Mouse (Mus musculus) stomach, embryonic 14.5 days (tissue): ENCODE data around the gene Akap13. TPM values are rescaled to one million over a fixed set of nuclear protein-coding genes. Genes with fewer than 3 reads are reported as not detected.
"Not testable (repeated sequence)": the region's sequence is repeated elsewhere in the genome, so short reads cannot be mapped to it uniquely, and the experiment has no call there.

Source experiments
- ATAC-seq: fragments of 200-750 bp; cut with Nextera tagmentation; 2 replicates; pipeline ENCODE4 v1.8.0; 2017; ENCODE audit warnings: low read depth, moderate TSS enrichment; ENCODE audit not compliant: insufficient number of reproducible peaks, insufficient read depth, low FRiP score
- H3K27ac ChIP-seq: fragments of 300-500 bp; sonication (generic); 2 replicates; pipeline ENCODE4 v1.5.1; 2014; ENCODE audit warnings: mild to moderate bottlenecking, low read length, moderate library complexity, mixed read lengths
- H3K27me3 ChIP-seq: fragments of 300-500 bp; sonication (generic); 2 replicates; pipeline ENCODE4 v1.6.1; 2014; ENCODE audit warnings: low read length, control low read depth, mixed read lengths; ENCODE audit not compliant: control insufficient read depth, insufficient read depth
- H3K36me3 ChIP-seq: fragments of 300-500 bp; sonication (generic); 2 replicates; pipeline ENCODE4 v1.6.1; 2014; ENCODE audit warnings: mild to moderate bottlenecking, control low read depth, low read length, moderate library complexity, mixed read lengths; ENCODE audit not compliant: control insufficient read depth, insufficient read depth
- H3K4me1 ChIP-seq: fragments of 300-500 bp; sonication (generic); 2 replicates; pipeline ENCODE4 v1.6.1; 2014; ENCODE audit warnings: low read length, control low read depth, mixed read lengths; ENCODE audit not compliant: control insufficient read depth, insufficient read depth
- H3K4me2 ChIP-seq: fragments of 300-500 bp; sonication (generic); replicated peaks from 2 replicates; pipeline ENCODE4 v1.6.1; 2014; ENCODE audit warnings: low read depth, low read length, control low read depth
- H3K4me3 ChIP-seq: fragments of 300-500 bp; sonication (generic); 2 replicates; pipeline ENCODE4 v1.5.1; 2014; ENCODE audit warnings: low read depth, low read length, control low read depth
- H3K9ac ChIP-seq: fragments of 300-500 bp; sonication (generic); replicated peaks from 2 replicates; pipeline ENCODE4 v1.6.1; 2014; ENCODE audit warnings: low read depth, mild to moderate bottlenecking, control low read depth, low read length, moderate library complexity, mixed read lengths
- H3K9me3 ChIP-seq: fragments of 300-500 bp; sonication (generic); 2 replicates; pipeline ENCODE4 v1.6.1; 2016; ENCODE audit warnings: low read depth, low read length, control low read depth; ENCODE audit not compliant: control insufficient read depth
- WGBS: fragments of 180-500 bp; shearing (Covaris S2); extraction: QIAGEN DNeasy Blood & Tissue Kit; methylation state at CpG from one replicate; pipeline ENCODE4 v1.1.7; 2014; 5-methylcytosine and 5-hydroxymethylcytosine counted together
- polyA plus RNA-seq: library from polyadenylated mRNA; unstranded; fragments of >200 nt; fragmentation: Nextera tagmentation; extraction: Ambion mirVana; gene quantifications from 2 replicates; pipeline ENCODE4 v1.2.1, GENCODE M21; 2014

Gene Akap13
- polyA plus RNA-seq, 1 experiment from 2014 or later = 74.0 TPM

GRCm38 (mm10) chr7:75731951-75732350 lies 276.6 kb downstream of the Akap13 start:
- H3K9ac ChIP-seq = no peak overlapping the region
- ATAC-seq = no peak
- 91% methylated on average over 2 of the region's 2 CpGs for WGBS

GRCm38 (mm10) chr7:75733166-75733565 lies 277.8 kb downstream of the Akap13 start:
- H3K9me3 ChIP-seq = no peaks in the 10 kb centered on the region
- WGBS = 86% methylated on average over 2 of the region's 2 CpGs
- no peaks in the 10 kb centered on the region for H3K27me3 ChIP-seq
- H3K4me2 ChIP-seq = no peak overlapping the region
- no peak for ATAC-seq
- no peaks in the 10 kb centered on the region for H3K4me1 ChIP-seq
- H3K4me3 ChIP-seq = no peak overlapping the region
- H3K27ac ChIP-seq = no peak overlapping the region
- H3K36me3 ChIP-seq = peaks cover 58% of the 10 kb centered on the region
- H3K9ac ChIP-seq = no peak overlapping the region

More at GRCm38 (mm10) chr7:75731951-75732350, 276.6 kb downstream of the Akap13 start:
- H3K4me3 ChIP-seq = no peak overlapping the region
- H3K4me1 ChIP-seq = no peaks in the 10 kb centered on the region
- H3K36me3 ChIP-seq = peaks cover 48% of the 10 kb centered on the region
- H3K27me3 ChIP-seq = no peaks in the 10 kb centered on the region
- no peaks in the 10 kb centered on the region for H3K9me3 ChIP-seq
- no peak overlapping the region for H3K4me2 ChIP-seq
- H3K27ac ChIP-seq = no peak overlapping the region

GRCm38 (mm10) chr7:75739075-75739725 lies 283.9 kb downstream of the Akap13 start:
- peaks cover 47% of the 10 kb centered on the region for H3K36me3 ChIP-seq
- H3K9me3 ChIP-seq = no peaks in the 10 kb centered on the region
- no peak overlapping the region for H3K27ac ChIP-seq
- H3K27me3 ChIP-seq = no peaks in the 10 kb centered on the region
- no peak overlapping the region for H3K9ac ChIP-seq
- ATAC-seq = peak; percentile 78; the same call in 1 of the 2 replicates
- no peak overlapping the region for H3K4me3 ChIP-seq
- WGBS = 55% methylated on average over 10 of the region's 10 CpGs
- H3K4me1 ChIP-seq = no peaks in the 10 kb centered on the region
- no peak overlapping the region for H3K4me2 ChIP-seq

- Histone ChIP-seq H3K4me3 (no peak overlapping the region), H3K9me3 (no peaks in the 10 kb centered on the region), H3K4me1 (no peaks in the 10 kb centered on the region), H3K27ac (no peak overlapping the region; the same call in 1 of the 2 replicates), H3K4me2 (no peak overlapping the region), H3K36me3 (peaks cover 42% of the 10 kb centered on the region), H3K27me3 (no peaks in the 10 kb centered on the region), H3K9ac (no peak overlapping the region)
- no peak for ATAC-seq
- 60% methylated on average over 2 of the region's 2 CpGs for WGBS
Observed at GRCm38 (mm10) chr7:75744528-75744927, 289.2 kb downstream of the Akap13 start.

- Histone ChIP-seq H3K4me1 (no peaks in the 10 kb centered on the region), H3K9me3 (no peaks in the 10 kb centered on the region), H3K36me3 (peaks cover 42% of the 10 kb centered on the region), H3K27me3 (no peaks in the 10 kb centered on the region), H3K27ac (no peak overlapping the region), H3K9ac (no peak overlapping the region), H3K4me2 (no peak overlapping the region), H3K4me3 (no peak overlapping the region)
- ATAC-seq = no peak
- WGBS = 43% methylated on average over 7 of the region's 7 CpGs
Observed at GRCm38 (mm10) chr7:75744978-75745638, 289.8 kb downstream of the Akap13 start.

- H3K36me3 ChIP-seq = peaks cover 46% of the 10 kb centered on the region
- not testable (repeated sequence) for H3K4me2 ChIP-seq, H3K4me1 ChIP-seq, H3K4me3 ChIP-seq, H3K9me3 ChIP-seq, H3K27me3 ChIP-seq, H3K9ac ChIP-seq, ATAC-seq, H3K27ac ChIP-seq
- 70% methylated on average over 3 of the region's 3 CpGs for WGBS
Observed at GRCm38 (mm10) chr7:75745969-75746368, 290.6 kb downstream of the Akap13 start.

GRCm38 (mm10) chr7:75750581-75750980 lies 295.2 kb downstream of the Akap13 start:
- no peaks in the 10 kb centered on the region for H3K27me3 ChIP-seq
- no peak overlapping the region for H3K9ac ChIP-seq
- no peak overlapping the region for H3K27ac ChIP-seq
- peaks cover 40% of the 10 kb centered on the region for H3K36me3 ChIP-seq
- no peak for ATAC-seq
- H3K4me3 ChIP-seq = no peak overlapping the region
- no peak overlapping the region for H3K4me2 ChIP-seq
- no peaks in the 10 kb centered on the region for H3K4me1 ChIP-seq
- no peaks in the 10 kb centered on the region for H3K9me3 ChIP-seq
- WGBS = 86% methylated on average over 9 of the region's 9 CpGs

GRCm38 (mm10) chr7:75751161-75751803 lies 295.9 kb downstream of the Akap13 start:
- H3K9me3 ChIP-seq = no peaks in the 10 kb centered on the region
- H3K9ac ChIP-seq = no peak overlapping the region
- H3K27me3 ChIP-seq = no peaks in the 10 kb centered on the region
- ATAC-seq = no peak; the same call in 1 of the 2 replicates
- H3K36me3 ChIP-seq = peaks cover 40% of the 10 kb centered on the region
- no peak overlapping the region for H3K4me2 ChIP-seq
- WGBS = 76% methylated on average over 14 of the region's 14 CpGs
- no peak overlapping the region for H3K4me3 ChIP-seq
- no peaks in the 10 kb centered on the region for H3K4me1 ChIP-seq
- H3K27ac ChIP-seq = no peak overlapping the region
